In genomic region chr11:25045339-25045738, GRCm38 (mm10) we compare ENCODE assay signal across 22 mouse cellular contexts.
A peak's percentile ranks its signal among the peaks of the same experiment; 100 is the strongest.
DNase-seq lines count a peak whose midpoint lies in the region; ATAC-seq lines count a peak whose summit lies in the region.
"Had no signal": no experiment of that assay in that cellular context is flagged by ENCODE, and none has a peak within 500 bp of the region (broad histone marks: within the 10 kb centered on the region; RNA-seq: fewer than 3 reads in every experiment).

No protein-coding gene starts in this region.

- DNase-seq in kidney, adult 18-20 months: no peak
- DNase-seq in embryonic facial prominence, embryonic 10.5 days (ENCODE audit: low spot score): peak; percentile 40
- DNase-seq in urinary bladder, postnatal 25 days (ENCODE audit: low spot score): no peak
- DNase-seq: adrenal gland, postnatal 36 days; cerebellum, adult 11 months; cerebellum, postnatal 14 days; gastrocnemius, postnatal 36 days; heart, adult 2 months; heart, postnatal 36 days; kidney, adult 9 months; kidney, postnatal 25 days; right cerebral cortex, postnatal 25 days; spleen, adult 18-20 months had no signal

- H3K4me3 ChIP-seq in kidney, embryonic 14.5 days (ENCODE audit: low read length): no peak overlapping the region
- no peak overlapping the region for H3K4me3 ChIP-seq in embryonic facial prominence, embryonic 10.5 days
- no peak overlapping the region for H3K4me3 ChIP-seq in forebrain, embryonic 13.5 days
- no peak overlapping the region for H3K4me3 ChIP-seq in midbrain, embryonic 15.5 days
- no peak overlapping the region for H3K4me3 ChIP-seq in hindbrain, embryonic 13.5 days
- H3K4me3 ChIP-seq: heart, adult 2 months; heart, embryonic 15.5 days; hindbrain, embryonic 15.5 days; limb, embryonic 15.5 days had no signal

- H3K9ac ChIP-seq in kidney, embryonic 14.5 days (ENCODE audit: low read depth, low read length): no peak overlapping the region
- H3K9ac ChIP-seq in forebrain, embryonic 13.5 days: no peak overlapping the region
- H3K9ac ChIP-seq in midbrain, embryonic 15.5 days: no peak overlapping the region
- no peak overlapping the region for H3K9ac ChIP-seq in hindbrain, embryonic 13.5 days
- H3K9ac ChIP-seq: heart, embryonic 15.5 days; hindbrain, embryonic 15.5 days; limb, embryonic 15.5 days; liver, embryonic 14.5 days; lung, embryonic 14.5 days had no signal

- H3K4me2 ChIP-seq in kidney, embryonic 14.5 days (replicated peaks; ENCODE audit: low read depth, low read length): no peak overlapping the region
- H3K4me2 ChIP-seq in forebrain, embryonic 13.5 days: no peak overlapping the region
- H3K4me2 ChIP-seq in midbrain, embryonic 15.5 days: no peak overlapping the region
- H3K4me2 ChIP-seq in hindbrain, embryonic 13.5 days: no peak overlapping the region
- H3K4me2 ChIP-seq: heart, embryonic 15.5 days; hindbrain, embryonic 15.5 days; limb, embryonic 15.5 days; lung, embryonic 14.5 days had no signal

- WGBS in kidney, embryonic 14.5 days: 51% methylated on average over 3 of the region's 3 CpGs
- WGBS in embryonic facial prominence, embryonic 10.5 days: 34% methylated on average over 3 of the region's 3 CpGs
- 11% methylated on average over 3 of the region's 3 CpGs for WGBS in forebrain, embryonic 13.5 days
- 30% methylated on average over 3 of the region's 3 CpGs for WGBS in midbrain, embryonic 15.5 days
- 38% methylated on average over 3 of the region's 3 CpGs for WGBS in hindbrain, embryonic 13.5 days

- H3K27ac ChIP-seq in kidney, embryonic 14.5 days (ENCODE audit: low read depth, low read length): no peak overlapping the region
- peak overlapping the region; percentile 20; the same call in 1 of the 2 replicates for H3K27ac ChIP-seq in embryonic facial prominence, embryonic 10.5 days (replicated peaks)
- H3K27ac ChIP-seq in forebrain, embryonic 13.5 days: no peak overlapping the region
- H3K27ac ChIP-seq in midbrain, embryonic 15.5 days: no peak overlapping the region
- no peak overlapping the region for H3K27ac ChIP-seq in hindbrain, embryonic 13.5 days
- H3K27ac ChIP-seq: heart, adult 2 months; heart, embryonic 15.5 days; hindbrain, embryonic 15.5 days; limb, embryonic 15.5 days; liver, embryonic 14.5 days had no signal

- H3K4me1 ChIP-seq in kidney, embryonic 14.5 days (ENCODE audit: control insufficient read depth, insufficient read depth, low read length): no peaks in the 10 kb centered on the region
- H3K4me1 ChIP-seq in embryonic facial prominence, embryonic 10.5 days: peaks cover 21% of the 10 kb centered on the region
- peaks cover 14% of the 10 kb centered on the region for H3K4me1 ChIP-seq in forebrain, embryonic 13.5 days
- 0 out of 2 replicates have a peak, but pooled peaks cover 2% of the 10 kb centered on the region for H3K4me1 ChIP-seq in midbrain, embryonic 15.5 days
- no peaks in the 10 kb centered on the region for H3K4me1 ChIP-seq in hindbrain, embryonic 13.5 days (replicated peaks)
- H3K4me1 ChIP-seq: heart, embryonic 15.5 days; hindbrain, embryonic 15.5 days; limb, embryonic 15.5 days had no signal

- H3K9me3 ChIP-seq in kidney, embryonic 14.5 days (ENCODE audit: control insufficient read depth, low read length): no peaks in the 10 kb centered on the region
- no peaks in the 10 kb centered on the region for H3K9me3 ChIP-seq in embryonic facial prominence, embryonic 10.5 days
- H3K9me3 ChIP-seq in forebrain, embryonic 13.5 days (replicated peaks): no peaks in the 10 kb centered on the region
- H3K9me3 ChIP-seq in midbrain, embryonic 15.5 days: no peaks in the 10 kb centered on the region
- no peaks in the 10 kb centered on the region for H3K9me3 ChIP-seq in hindbrain, embryonic 13.5 days
- H3K9me3 ChIP-seq: heart, embryonic 15.5 days; hindbrain, embryonic 15.5 days; limb, embryonic 15.5 days had no signal

- no peaks in the 10 kb centered on the region for H3K36me3 ChIP-seq in kidney, embryonic 14.5 days (ENCODE audit: control insufficient read depth, insufficient read depth, low read length)
- no peaks in the 10 kb centered on the region for H3K36me3 ChIP-seq in embryonic facial prominence, embryonic 10.5 days (replicated peaks)
- H3K36me3 ChIP-seq in forebrain, embryonic 13.5 days (ENCODE audit: poor library complexity, severe bottlenecking): no peaks in the 10 kb centered on the region
- H3K36me3 ChIP-seq in midbrain, embryonic 15.5 days (replicated peaks): no peaks in the 10 kb centered on the region
- no peaks in the 10 kb centered on the region for H3K36me3 ChIP-seq in hindbrain, embryonic 13.5 days
- H3K36me3 ChIP-seq: heart, embryonic 15.5 days; hindbrain, embryonic 15.5 days; limb, embryonic 15.5 days had no signal

- ATAC-seq in kidney, embryonic 14.5 days (ENCODE audit: low FRiP score, low TSS enrichment): peak; percentile 43; the same call in 1 of the 2 replicates
- peak; percentile 81 for ATAC-seq in forebrain, embryonic 13.5 days
- peak; percentile 52; the same call in 1 of the 2 replicates for ATAC-seq in midbrain, embryonic 15.5 days (replicated peaks)
- no peak for ATAC-seq in hindbrain, embryonic 13.5 days (ENCODE audit: low FRiP score)

- no peaks in the 10 kb centered on the region for H3K27me3 ChIP-seq in kidney, embryonic 14.5 days (ENCODE audit: control insufficient read depth, insufficient read depth, low read length)
- no peaks in the 10 kb centered on the region for H3K27me3 ChIP-seq in embryonic facial prominence, embryonic 10.5 days (replicated peaks; ENCODE audit: low read depth, poor library complexity, severe bottlenecking)
- H3K27me3 ChIP-seq in forebrain, embryonic 13.5 days: no peaks in the 10 kb centered on the region
- no peaks in the 10 kb centered on the region for H3K27me3 ChIP-seq in midbrain, embryonic 15.5 days (replicated peaks)
- H3K27me3 ChIP-seq in hindbrain, embryonic 13.5 days: no peaks in the 10 kb centered on the region
- H3K27me3 ChIP-seq: heart, embryonic 15.5 days; hindbrain, embryonic 15.5 days; limb, embryonic 15.5 days had no signal
